Mouse (Mus musculus) olfactory bulb, adult 2 months (tissue): ENCODE measurements around the gene Iqsec3. TPM values are rescaled to one million over a fixed set of nuclear protein-coding genes. Genes with fewer than 3 reads are reported as not detected.
"Not testable (repeated sequence)": the region's sequence is repeated elsewhere in the genome, so short reads cannot be mapped to it uniquely, and the experiment has no call there.

ENCODE experiments used
- H3K27ac ChIP-seq: fragments of 200-500 bp; 2 replicates; pipeline ENCODE4 v1.5.1; 2012; ENCODE audit warnings: low read depth, low read length; ENCODE audit not compliant: insufficient read depth
- H3K4me1 ChIP-seq: fragments of 200-500 bp; 2 replicates; pipeline ENCODE4 v1.6.1; 2012; ENCODE audit warnings: low read length; ENCODE audit not compliant: control insufficient read depth, insufficient read depth
- H3K4me3 ChIP-seq: fragments of 200-500 bp; 2 replicates; pipeline ENCODE4 v1.5.1; 2012; ENCODE audit warnings: mild to moderate bottlenecking, low read depth, low read length, moderate library complexity; ENCODE audit not compliant: insufficient read depth
- CTCF ChIP-seq: fragments of 200-500 bp; IDR thresholded peaks from 2 replicates; pipeline ENCODE4 v1.5.1; 2012; ENCODE audit warnings: low read depth, mild to moderate bottlenecking, low read length, moderate library complexity; ENCODE audit not compliant: insufficient read depth
- POLR2A ChIP-seq: fragments of 200-500 bp; IDR thresholded peaks from 2 replicates; pipeline ENCODE4 v1.6.1; 2012; ENCODE audit warnings: mild to moderate bottlenecking, low read depth, low read length, moderate library complexity; ENCODE audit not compliant: insufficient read depth
- WGBS: fragments of 180-500 bp; shearing (Covaris S2); methylation state at CpG from one replicate; pipeline ENCODE4 v1.1.7; 2018; 5-methylcytosine and 5-hydroxymethylcytosine counted together
- polyA plus RNA-seq: library from polyadenylated mRNA; stranded (reverse); fragments of >200 nt; gene quantifications from 2 replicates; pipeline ENCODE4 v1.2.4, GENCODE M21; 2012; ENCODE audit warnings: low replicate concordance; ENCODE audit not compliant: missing spikeins, insufficient read depth, insufficient read length

Gene Iqsec3
- polyA plus RNA-seq, 1 experiment, result not detected

- peaks cover 10% of the 10 kb centered on the region for H3K4me1 ChIP-seq
- 77% methylated on average over 4 of the region's 4 CpGs for WGBS
- H3K27ac ChIP-seq, result no peak overlapping the region
- TF ChIP-seq POLR2A (no peak), CTCF (no peak)
- H3K4me3 ChIP-seq, result no peak overlapping the region
Measured at GRCm38 (mm10) chr6:121378256-121378655, 95.2 kb downstream of the Iqsec3 start.

GRCm38 (mm10) chr6:121376159-121376558 is 97.3 kb downstream of the Iqsec3 start:
- TF ChIP-seq CTCF (no peak), POLR2A (no peak)
- no peak overlapping the region for H3K4me3 ChIP-seq
- H3K4me1 ChIP-seq, result peaks cover 8% of the 10 kb centered on the region
- no peak overlapping the region for H3K27ac ChIP-seq
- 77% methylated on average over 12 of the region's 12 CpGs for WGBS

- peak overlapping the region; percentile 2; the same call in 1 of the 2 replicates for H3K27ac ChIP-seq
- peaks cover 3% of the 10 kb centered on the region for H3K4me1 ChIP-seq
- 54% methylated on average over 10 of the region's 10 CpGs for WGBS
- TF ChIP-seq POLR2A, result no peak
- TF ChIP-seq CTCF, result no peak
- H3K4me3 ChIP-seq, result no peak overlapping the region
Measured at GRCm38 (mm10) chr6:121371197-121371980, 102.1 kb downstream of the Iqsec3 start.

- H3K4me1 ChIP-seq, result peaks cover 3% of the 10 kb centered on the region
- WGBS, result 77% methylated on average over 3 of the region's 3 CpGs
Measured at GRCm38 (mm10) chr6:121367099-121367498, 106.4 kb downstream of the Iqsec3 start.

GRCm38 (mm10) chr6:121366537-121366936 is 106.9 kb downstream of the Iqsec3 start:
- WGBS, result 12% methylated on average over 2 of the region's 2 CpGs
- 0 out of 2 replicates have a peak, but pooled peaks have one; percentile 18 for TF ChIP-seq CTCF
- H3K4me1 ChIP-seq, H3K27ac ChIP-seq, H3K4me3 ChIP-seq: not testable (repeated sequence)

More at GRCm38 (mm10) chr6:121367099-121367498, 106.4 kb downstream of the Iqsec3 start:
- no peak overlapping the region for H3K4me3 ChIP-seq
- TF ChIP-seq POLR2A, result no peak
- TF ChIP-seq CTCF, result no peak
- H3K27ac ChIP-seq, result no peak overlapping the region

GRCm38 (mm10) chr6:121363956-121364355 is 109.5 kb downstream of the Iqsec3 start:
- 80% methylated on average over 4 of the region's 4 CpGs for WGBS
- Histone ChIP-seq H3K4me1 (no peaks in the 10 kb centered on the region), H3K27ac (no peak overlapping the region), H3K4me3 (no peak overlapping the region)
- TF ChIP-seq POLR2A (no peak), CTCF (no peak)

GRCm38 (mm10) chr6:121363061-121363460 is 110.4 kb downstream of the Iqsec3 start:
- TF ChIP-seq CTCF (no peak), POLR2A (no peak)
- no peak overlapping the region for H3K27ac ChIP-seq
- 81% methylated on average over 6 of the region's 6 CpGs for WGBS
- H3K4me3 ChIP-seq, result no peak overlapping the region
- H3K4me1 ChIP-seq, result no peaks in the 10 kb centered on the region

- 82% methylated on average over 6 of the region's 6 CpGs for WGBS
- no peaks in the 10 kb centered on the region for H3K4me1 ChIP-seq
- H3K4me3 ChIP-seq, result no peak overlapping the region
- TF ChIP-seq CTCF (no peak), POLR2A (no peak)
- H3K27ac ChIP-seq, result no peak overlapping the region
Measured at GRCm38 (mm10) chr6:121357232-121357631, 116.2 kb downstream of the Iqsec3 start.

- TF ChIP-seq CTCF (no peak), POLR2A (no peak)
- Histone ChIP-seq H3K4me3 (no peak overlapping the region), H3K27ac (no peak overlapping the region), H3K4me1 (no peaks in the 10 kb centered on the region)
- 87% methylated on average over 1 of the region's 1 CpGs for WGBS
Measured at GRCm38 (mm10) chr6:121356041-121356440, 117.4 kb downstream of the Iqsec3 start.

- H3K4me1 ChIP-seq, result no peaks in the 10 kb centered on the region
- WGBS, result 38% methylated on average over 2 of the region's 2 CpGs
- TF ChIP-seq POLR2A (no peak), CTCF (no peak)
- H3K27ac ChIP-seq, result no peak overlapping the region
- H3K4me3 ChIP-seq, result no peak overlapping the region
Measured at GRCm38 (mm10) chr6:121352276-121352675, 121.2 kb downstream of the Iqsec3 start.
